Mouse (Mus musculus): ENCODE measurements around the gene 1700028P14Rik. TPM values are rescaled to one million over a fixed set of nuclear protein-coding genes. Genes with fewer than 3 reads are reported as not detected.

1700028P14Rik gene
- total and polyA plus RNA-seq, 3 experiments = not detected

DNA sequence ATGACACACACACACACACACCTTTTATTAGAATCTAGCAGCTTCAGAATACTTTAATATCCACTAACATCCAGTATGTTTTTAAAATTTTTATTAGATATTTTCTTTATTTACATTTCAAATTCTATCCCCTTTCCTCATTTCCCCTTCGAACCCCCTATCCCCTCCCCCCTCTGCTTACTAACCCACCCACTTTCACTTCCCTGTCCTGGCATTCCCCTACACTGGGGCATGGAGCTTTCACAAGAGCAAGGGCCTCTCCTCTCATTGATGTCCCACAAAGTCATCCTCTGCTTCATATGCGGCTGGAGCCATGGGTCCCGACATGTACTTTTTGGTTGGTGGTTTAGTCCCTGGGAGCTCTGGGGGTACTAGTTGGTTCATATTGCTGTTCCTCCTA lies 116.9 kb downstream of the 1700028P14Rik start:
- DNase-seq (ENCODE audit: low read depth, low spot score) = no peak
- H3K27ac ChIP-seq (ENCODE audit: control insufficient read depth, low read depth, low read length) = no peak overlapping the region
- H3K9ac ChIP-seq (ENCODE audit: control insufficient read depth, low read depth, low read length, poor library complexity, severe bottlenecking) = no peak overlapping the region
- no peaks in the 10 kb centered on the region for H3K79me2 ChIP-seq (ENCODE audit: control insufficient read depth, insufficient read depth, low read length, poor library complexity)
- H3K9me3 ChIP-seq (replicated peaks; ENCODE audit: insufficient read depth, low read length) = no peaks in the 10 kb centered on the region
- no peaks in the 10 kb centered on the region for H3K4me1 ChIP-seq (ENCODE audit: control insufficient read depth in 1 of 2, insufficient read depth in 2 of 2, low read length in 2 of 2)
- TF ChIP-seq POLR2A (IDR thresholded peaks at IDR 0.05; ENCODE audit: control insufficient read depth in 1 of 2, insufficient read depth in 1 of 2, low read depth in 1 of 2, low read length in 2 of 2, poor library complexity in 1 of 2) (no peak), CHD1 (IDR thresholded peaks at IDR 0.05; ENCODE audit: low read depth, low read length) (no peak), TAL1 (IDR thresholded peaks at IDR 0.05; ENCODE audit: low read length) (no peak), EP300 (IDR thresholded peaks at IDR 0.05; ENCODE audit: low read depth in 1 of 2, low read length in 2 of 2) (no peak), MYB (IDR thresholded peaks at IDR 0.05; ENCODE audit: low read depth, low read length) (no peak), MYC (IDR thresholded peaks at IDR 0.05; ENCODE audit: low read depth, low read length) (no peak), KAT2A (conservative IDR thresholded peaks at IDR 0.05; ENCODE audit: low read depth, low read length) (no peak), ETS1 (IDR thresholded peaks at IDR 0.05; ENCODE audit: low read depth, low read length) (no peak), NRF1 (IDR thresholded peaks at IDR 0.05; ENCODE audit: insufficient read depth, low read depth, low read length, poor library complexity, severe bottlenecking) (no peak), USF2 (IDR thresholded peaks at IDR 0.05; ENCODE audit: borderline replicate concordance in 1 of 2, insufficient read depth in 1 of 2, low read depth in 1 of 2, low read length in 2 of 2) (no peak)
- H3K4me3 ChIP-seq (ENCODE audit: control insufficient read depth in 1 of 2, insufficient read depth in 1 of 2, low read depth in 2 of 2, low read length in 2 of 2) = no peak overlapping the region
- no peaks in the 10 kb centered on the region for H3K36me3 ChIP-seq (ENCODE audit: control insufficient read depth in 1 of 2, insufficient read depth in 2 of 2, low read length in 2 of 2)
- no peaks in the 10 kb centered on the region for H3K27me3 ChIP-seq (ENCODE audit: control insufficient read depth in 1 of 2, insufficient read depth in 2 of 2, low read length in 2 of 2)

DNA sequence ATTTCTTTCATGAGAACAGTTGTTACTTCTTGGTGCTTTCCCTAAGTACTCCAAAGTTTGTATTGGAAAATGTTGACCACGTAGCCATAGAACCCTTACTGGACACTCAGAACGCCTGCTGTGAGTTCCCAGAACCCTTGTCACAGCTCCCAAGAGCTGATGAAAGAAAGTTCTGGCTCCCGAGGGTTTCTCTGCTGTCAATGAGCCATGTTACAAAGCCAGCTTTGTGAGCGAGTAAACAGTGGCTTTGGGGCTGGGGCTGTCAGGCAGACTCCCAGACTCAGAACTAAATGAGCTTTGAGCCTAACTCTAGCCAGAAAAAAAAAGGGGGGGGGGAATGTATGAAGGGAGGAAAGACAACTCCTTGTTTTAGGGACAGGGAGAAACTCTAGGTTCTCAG lies 120.7 kb downstream of the 1700028P14Rik start:
- Histone ChIP-seq H3K79me2 (ENCODE audit: control insufficient read depth, insufficient read depth, low read length, poor library complexity) (no peaks in the 10 kb centered on the region), H3K27ac (ENCODE audit: control insufficient read depth, low read depth, low read length) (no peak overlapping the region)
- TF ChIP-seq MAZ (IDR thresholded peaks at IDR 0.05; ENCODE audit: low read depth, low read length) (no peak), EP300 (IDR thresholded peaks at IDR 0.05; ENCODE audit: low read depth in 1 of 2, low read length in 2 of 2) (no peak), BHLHE40 (IDR thresholded peaks at IDR 0.05; ENCODE audit: borderline replicate concordance, low read depth, low read length) (no peak), UBTF (IDR thresholded peaks at IDR 0.05; ENCODE audit: borderline replicate concordance, insufficient read depth, low read depth, low read length) (no peak), MAX (IDR thresholded peaks at IDR 0.05; ENCODE audit: low read length) (no peak), SMC3 (IDR thresholded peaks at IDR 0.05; ENCODE audit: low read depth, low read length) (no peak), CTCF (IDR thresholded peaks at IDR 0.05 in 2 of 3, conservative IDR thresholded peaks at IDR 0.05 in 1 of 3; ENCODE audit: control insufficient read depth in 1 of 3, insufficient read depth in 1 of 3, low read depth in 2 of 3, low read length in 3 of 3, poor library complexity in 1 of 3, severe bottlenecking in 1 of 3) (no peak), ZC3H11A (IDR thresholded peaks at IDR 0.05; ENCODE audit: low read depth, low read length) (no peak), MXI1 (IDR thresholded peaks at IDR 0.05; ENCODE audit: low read depth, low read length) (no peak), ZKSCAN1 (IDR thresholded peaks at IDR 0.05; ENCODE audit: low read depth, low read length) (no peak), GATA1 (IDR thresholded peaks at IDR 0.05; ENCODE audit: low read depth, low read length) (no peak)

More for the DNA sequence above, 120.7 kb downstream of the 1700028P14Rik start:
- no peaks in the 10 kb centered on the region for H3K27me3 ChIP-seq (ENCODE audit: control insufficient read depth in 1 of 2, insufficient read depth in 2 of 2, low read length in 2 of 2)
- no peaks in the 10 kb centered on the region for H3K9me3 ChIP-seq (replicated peaks; ENCODE audit: insufficient read depth, low read length)
- H3K4me3 ChIP-seq (ENCODE audit: control insufficient read depth in 1 of 2, insufficient read depth in 1 of 2, low read depth in 2 of 2, low read length in 2 of 2) = no peak overlapping the region
- no peak for DNase-seq (ENCODE audit: low read depth, low spot score)
- no peak overlapping the region for H3K9ac ChIP-seq (ENCODE audit: control insufficient read depth, low read depth, low read length, poor library complexity, severe bottlenecking)
- no peaks in the 10 kb centered on the region for H3K4me1 ChIP-seq (ENCODE audit: control insufficient read depth in 1 of 2, insufficient read depth in 2 of 2, low read length in 2 of 2)
- H3K36me3 ChIP-seq (ENCODE audit: control insufficient read depth in 1 of 2, insufficient read depth in 2 of 2, low read length in 2 of 2) = no peaks in the 10 kb centered on the region

All from MEL (cell line).